Mouse (Mus musculus) cerebellum, adult 11 months (tissue): ENCODE results near the gene Hs6st1.

Experiments used
- DNase-seq: peaks from one replicate; pipeline ENCODE4 v3.0.0; 2022

Hs6st1 gene

GRCm38 (mm10) chr1:36131766-36132165, 63.6 kb downstream of the Hs6st1 start:
- no peak for DNase-seq

GRCm38 (mm10) chr1:36132211-36132610, 64.0 kb downstream of the Hs6st1 start:
- DNase-seq: no peak

GRCm38 (mm10) chr1:36133041-36133440, 64.8 kb downstream of the Hs6st1 start:
- no peak for DNase-seq

GRCm38 (mm10) chr1:36133647-36134046, 65.4 kb downstream of the Hs6st1 start:
- no peak for DNase-seq

- DNase-seq: peak; percentile 61
Observed at GRCm38 (mm10) chr1:36134584-36134983, 66.4 kb downstream of the Hs6st1 start.

GRCm38 (mm10) chr1:36140311-36140710, 72.1 kb downstream of the Hs6st1 start:
- DNase-seq: no peak

GRCm38 (mm10) chr1:36145050-36145449, 76.8 kb downstream of the Hs6st1 start:
- peak; percentile 14 for DNase-seq

GRCm38 (mm10) chr1:36148809-36149208, 80.6 kb downstream of the Hs6st1 start:
- no peak for DNase-seq

- DNase-seq: no peak
Observed at GRCm38 (mm10) chr1:36149411-36149810, 81.2 kb downstream of the Hs6st1 start.
